ENCODE assay signal across 24 mouse cellular contexts in the genomic region with DNA sequence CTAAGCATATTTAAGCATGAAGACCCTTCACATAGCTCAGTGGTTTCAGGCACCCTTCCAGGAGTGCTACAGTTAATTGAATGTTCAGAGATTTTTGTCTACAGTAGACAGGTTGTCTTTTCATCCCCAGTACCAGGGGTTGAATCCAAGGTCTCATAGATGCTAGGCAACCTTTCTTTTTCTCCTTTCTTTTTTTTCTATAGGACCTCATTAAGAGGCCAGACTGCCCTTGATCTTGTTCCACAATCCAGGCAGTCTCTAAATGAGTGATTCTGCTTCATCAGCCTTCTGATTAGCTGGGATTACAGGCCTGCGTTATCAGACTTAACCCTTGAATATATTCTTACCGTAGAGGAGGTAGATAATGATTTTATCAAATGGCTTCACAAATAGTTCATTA.
A peak's percentile ranks its signal among the peaks of the same experiment; 100 is the strongest.
DNase-seq lines count a peak whose midpoint lies in the region; ATAC-seq and TF ChIP-seq lines count a peak whose summit lies in the region.
"Had no signal": no experiment of that assay in that cellular context is flagged by ENCODE, and none has a peak within 500 bp of the region (broad histone marks: within the 10 kb centered on the region; RNA-seq: fewer than 3 reads in every experiment).

No protein-coding gene starts in this region.

- TF ChIP-seq CTCF in forebrain, postnatal 0 days (IDR thresholded peaks at IDR 0.05; ENCODE audit: low read depth), result no peak

- no peak for DNase-seq in forebrain, postnatal 0 days
- peak; percentile 56 for DNase-seq in forebrain, embryonic 14.5 days (ENCODE audit: low spot score)
- DNase-seq in forebrain, embryonic 10.5 days (ENCODE audit: extremely low spot score, low spot score), result no peak
- DNase-seq in heart, adult 11 months, result peak; percentile 41
- DNase-seq: adrenal gland, adult 8-10 months; adrenal gland, postnatal 14 days; adrenal gland, postnatal 36 days; B cell, adult 2 months; cerebellum, adult 11 months; cerebellum, adult 18-20 months; cerebellum, adult 8-10 months; cerebellum, adult 9-11 months; cerebellum, postnatal 14 days; cerebellum, postnatal 36 days; embryo, embryonic 11 days had no signal

- H3K4me2 ChIP-seq in forebrain, embryonic 12.5 days, result no peak overlapping the region
- H3K4me2 ChIP-seq in forebrain, postnatal 0 days (ENCODE audit: low read depth), result no peak overlapping the region
- H3K4me2 ChIP-seq in forebrain, embryonic 14.5 days (ENCODE audit: low read length), result no peak overlapping the region
- H3K4me2 ChIP-seq in heart, embryonic 12.5 days, result no peak overlapping the region
- H3K4me2 ChIP-seq: embryonic facial prominence, embryonic 13.5 days; embryonic facial prominence, embryonic 15.5 days had no signal

- H3K9me3 ChIP-seq in forebrain, embryonic 12.5 days, result no peaks in the 10 kb centered on the region
- H3K9me3 ChIP-seq in forebrain, postnatal 0 days (ENCODE audit: low read length), result no peaks in the 10 kb centered on the region
- H3K9me3 ChIP-seq in forebrain, embryonic 14.5 days (replicated peaks; ENCODE audit: control insufficient read depth, low read length), result no peaks in the 10 kb centered on the region
- no peaks in the 10 kb centered on the region for H3K9me3 ChIP-seq in forebrain, embryonic 10.5 days
- H3K9me3 ChIP-seq in heart, embryonic 12.5 days (replicated peaks), result no peaks in the 10 kb centered on the region
- H3K9me3 ChIP-seq: embryonic facial prominence, embryonic 13.5 days; embryonic facial prominence, embryonic 15.5 days had no signal

- H3K4me1 ChIP-seq in forebrain, embryonic 12.5 days, result peaks cover 24% of the 10 kb centered on the region
- H3K4me1 ChIP-seq in forebrain, postnatal 0 days (ENCODE audit: insufficient read depth), result peaks cover 2% of the 10 kb centered on the region; the same call in 1 of the 2 replicates
- H3K4me1 ChIP-seq in forebrain, embryonic 14.5 days (ENCODE audit: control insufficient read depth, insufficient read depth, low read length), result 0 out of 2 replicates have a peak, but pooled peaks cover 5% of the 10 kb centered on the region
- peaks cover 23% of the 10 kb centered on the region for H3K4me1 ChIP-seq in forebrain, embryonic 10.5 days
- H3K4me1 ChIP-seq in heart, embryonic 12.5 days (replicated peaks), result no peaks in the 10 kb centered on the region

- WGBS in forebrain, embryonic 12.5 days, result 40% methylated on average over 2 of the region's 2 CpGs
- WGBS in forebrain, postnatal 0 days, result 19% methylated on average over 2 of the region's 2 CpGs
- 11% methylated on average over 2 of the region's 2 CpGs for WGBS in forebrain, embryonic 14.5 days
- WGBS in forebrain, embryonic 10.5 days, result 67% methylated on average over 2 of the region's 2 CpGs
- WGBS in heart, embryonic 12.5 days, result 74% methylated on average over 2 of the region's 2 CpGs

- no peak overlapping the region for H3K9ac ChIP-seq in forebrain, embryonic 12.5 days
- H3K9ac ChIP-seq in forebrain, postnatal 0 days, result no peak overlapping the region
- no peak overlapping the region for H3K9ac ChIP-seq in forebrain, embryonic 14.5 days (ENCODE audit: low read length)
- no peak overlapping the region for H3K9ac ChIP-seq in heart, embryonic 12.5 days
- H3K9ac ChIP-seq: embryonic facial prominence, embryonic 13.5 days; embryonic facial prominence, embryonic 15.5 days had no signal

- H3K27me3 ChIP-seq in forebrain, embryonic 12.5 days, result no peaks in the 10 kb centered on the region
- no peaks in the 10 kb centered on the region for H3K27me3 ChIP-seq in forebrain, postnatal 0 days (ENCODE audit: insufficient read depth, low read length)
- H3K27me3 ChIP-seq in forebrain, embryonic 14.5 days (replicated peaks; ENCODE audit: control insufficient read depth, insufficient read depth, low read length), result no peaks in the 10 kb centered on the region
- H3K27me3 ChIP-seq in forebrain, embryonic 10.5 days (ENCODE audit: poor library complexity, severe bottlenecking), result no peaks in the 10 kb centered on the region
- H3K27me3 ChIP-seq in heart, embryonic 12.5 days (replicated peaks), result no peaks in the 10 kb centered on the region
- H3K27me3 ChIP-seq: embryonic facial prominence, embryonic 15.5 days had no signal

- H3K4me3 ChIP-seq in forebrain, embryonic 12.5 days (replicated peaks), result no peak overlapping the region
- H3K4me3 ChIP-seq in forebrain, postnatal 0 days (ENCODE audit: low read depth, low read length), result no peak overlapping the region
- H3K4me3 ChIP-seq in forebrain, embryonic 14.5 days (ENCODE audit: low read depth, low read length), result no peak overlapping the region
- no peak overlapping the region for H3K4me3 ChIP-seq in forebrain, embryonic 10.5 days
- H3K4me3 ChIP-seq in heart, embryonic 12.5 days, result no peak overlapping the region
- H3K4me3 ChIP-seq: embryonic facial prominence, embryonic 13.5 days; embryonic facial prominence, embryonic 15.5 days; erythroblast, embryonic 14.5 days had no signal

- peak; percentile 33; the same call in 1 of the 2 replicates for ATAC-seq in forebrain, embryonic 12.5 days (ENCODE audit: low FRiP score)
- ATAC-seq in forebrain, postnatal 0 days, result no peak
- peak; percentile 48; the same call in 1 of the 2 replicates for ATAC-seq in forebrain, embryonic 14.5 days
- no peak for ATAC-seq in heart, embryonic 12.5 days (ENCODE audit: insufficient number of reproducible peaks, low FRiP score)
- ATAC-seq: activated CD4-positive, CD25-positive, alpha-beta regulatory T cell, adult 4 months; CD4-positive, CD25-positive, alpha-beta regulatory T cell, adult 4 months; Patski had no signal

- no peaks in the 10 kb centered on the region for H3K36me3 ChIP-seq in forebrain, embryonic 12.5 days (replicated peaks)
- no peaks in the 10 kb centered on the region for H3K36me3 ChIP-seq in forebrain, postnatal 0 days (ENCODE audit: insufficient read depth)
- no peaks in the 10 kb centered on the region for H3K36me3 ChIP-seq in forebrain, embryonic 14.5 days (ENCODE audit: control insufficient read depth, insufficient read depth, low read length)
- no peaks in the 10 kb centered on the region for H3K36me3 ChIP-seq in forebrain, embryonic 10.5 days (replicated peaks)
- H3K36me3 ChIP-seq in heart, embryonic 12.5 days, result no peaks in the 10 kb centered on the region
- H3K36me3 ChIP-seq: embryonic facial prominence, embryonic 13.5 days; embryonic facial prominence, embryonic 15.5 days; G1E had no signal

- H3K27ac ChIP-seq in forebrain, embryonic 12.5 days, result 0 out of 2 replicates have a peak overlapping the region, but pooled peaks have one; percentile 19
- H3K27ac ChIP-seq in forebrain, postnatal 0 days (ENCODE audit: low read depth, low read length), result no peak overlapping the region
- no peak overlapping the region for H3K27ac ChIP-seq in forebrain, embryonic 14.5 days (ENCODE audit: low read depth, low read length)
- no peak overlapping the region for H3K27ac ChIP-seq in forebrain, embryonic 10.5 days
- H3K27ac ChIP-seq in heart, embryonic 12.5 days (ENCODE audit: poor library complexity, severe bottlenecking), result no peak overlapping the region
- H3K27ac ChIP-seq: embryonic facial prominence, embryonic 13.5 days; embryonic facial prominence, embryonic 15.5 days had no signal

Comparison
In these comparisons a context has a peak if more than half of its experiments do, and no peak if none do; other contexts are left out.
1. ATAC-seq: peak in forebrain, embryonic 12.5 days (single experiment) and forebrain, embryonic 14.5 days (single experiment); none in forebrain, postnatal 0 days (single experiment) and heart, embryonic 12.5 days (single experiment).
2. DNase-seq: peak in forebrain, embryonic 14.5 days (single experiment) and heart, adult 11 months (single experiment); none in forebrain, postnatal 0 days (single experiment) and forebrain, embryonic 10.5 days (single experiment).